Mouse (Mus musculus): ENCODE results near the gene Meis1. TPM values are rescaled to one million over a fixed set of nuclear protein-coding genes. Genes with fewer than 3 reads are reported as not detected.

Gene Meis1
- polyA plus RNA-seq, 1 experiment from 2014 or later, result 69.8 TPM

DNA sequence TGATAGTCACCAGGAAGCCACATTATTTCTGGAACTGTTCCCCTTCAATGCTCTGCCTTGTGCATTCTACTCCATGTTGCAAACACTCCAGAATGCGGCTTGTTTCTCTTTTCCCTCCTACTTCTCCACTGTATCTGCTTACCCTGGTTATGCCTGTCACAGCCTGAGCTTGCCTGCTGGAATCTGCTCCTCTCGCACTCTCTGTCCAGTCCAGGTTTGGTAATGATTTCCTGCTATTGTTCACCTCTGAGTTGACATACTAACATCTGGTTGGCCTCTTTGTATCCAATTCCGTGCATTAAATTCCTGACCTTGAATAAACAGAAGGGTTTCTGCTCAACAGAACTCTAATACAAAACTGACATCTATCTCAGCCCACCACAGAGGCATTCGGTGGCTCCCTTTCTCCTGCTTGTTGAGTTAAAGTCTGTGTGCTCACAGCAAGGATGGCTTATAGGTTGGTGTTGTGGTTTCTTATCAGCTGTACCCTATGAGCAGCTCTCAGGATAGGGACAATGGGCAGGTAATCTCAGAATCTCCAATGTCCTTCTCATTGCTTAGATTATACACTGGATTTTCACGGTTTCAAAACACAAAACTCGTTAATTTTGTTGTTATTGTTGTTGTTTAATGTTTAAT lies 152.5 kb downstream of the Meis1 start:
- no peaks in the 10 kb centered on the region for H3K4me1 ChIP-seq (ENCODE audit: control insufficient read depth, insufficient read depth, low read length)
- H3K27me3 ChIP-seq (ENCODE audit: control insufficient read depth, insufficient read depth, low read length), result peaks cover 13% of the 10 kb centered on the region; the same call in 1 of the 2 replicates
- H3K27ac ChIP-seq (replicated peaks; ENCODE audit: low read depth, low read length), result no peak overlapping the region
- ATAC-seq (ENCODE audit: insufficient number of reproducible peaks, low FRiP score, low TSS enrichment, low read depth) (no peak), DNase-seq (ENCODE audit: low spot score) (no peak)
- H3K4me3 ChIP-seq (ENCODE audit: low read depth, low read length), result no peak overlapping the region
- no peak overlapping the region for H3K4me2 ChIP-seq (ENCODE audit: low read depth, severe bottlenecking)
- 52% methylated on average over 6 of the region's 6 CpGs for WGBS
- H3K9ac ChIP-seq (ENCODE audit: low read length), result no peak overlapping the region
- no peaks in the 10 kb centered on the region for H3K9me3 ChIP-seq (ENCODE audit: control insufficient read depth, low read length)
- H3K36me3 ChIP-seq (ENCODE audit: control insufficient read depth, insufficient read depth, low read length), result no peaks in the 10 kb centered on the region

DNA sequence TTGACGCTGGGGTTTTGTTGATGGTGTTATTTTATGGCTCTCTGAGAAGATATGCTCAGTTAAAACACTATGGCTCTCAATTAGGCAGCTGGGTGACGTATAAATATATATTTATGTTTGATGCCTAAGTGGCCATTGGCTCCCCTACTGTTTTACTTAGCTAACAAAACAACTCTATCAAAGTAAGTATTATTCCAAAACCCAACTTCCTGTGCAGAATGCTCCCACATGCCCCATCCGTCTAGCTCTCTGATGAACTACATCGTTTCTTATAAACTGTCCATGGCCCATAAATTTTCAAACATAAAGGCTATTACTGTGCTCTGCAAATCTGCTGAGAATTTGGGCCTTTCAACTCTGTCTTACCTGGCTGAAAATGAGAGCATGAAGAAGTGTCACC lies 168.0 kb downstream of the Meis1 start:
- H3K4me2 ChIP-seq (ENCODE audit: low read depth, severe bottlenecking), result no peak overlapping the region
- no peaks in the 10 kb centered on the region for H3K4me1 ChIP-seq (ENCODE audit: control insufficient read depth, insufficient read depth, low read length)
- H3K27me3 ChIP-seq (ENCODE audit: control insufficient read depth, insufficient read depth, low read length), result no peaks in the 10 kb centered on the region
- no peak for DNase-seq (ENCODE audit: low spot score)
- no peak overlapping the region for H3K27ac ChIP-seq (replicated peaks; ENCODE audit: low read depth, low read length)
- no peak for ATAC-seq (ENCODE audit: insufficient number of reproducible peaks, low FRiP score, low TSS enrichment, low read depth)
- 43% methylated on average over 4 of the region's 4 CpGs for WGBS
- H3K9me3 ChIP-seq (ENCODE audit: control insufficient read depth, low read length), result no peaks in the 10 kb centered on the region
- H3K9ac ChIP-seq (ENCODE audit: low read length), result no peak overlapping the region
- H3K4me3 ChIP-seq (ENCODE audit: low read depth, low read length), result no peak overlapping the region
- no peaks in the 10 kb centered on the region for H3K36me3 ChIP-seq (ENCODE audit: control insufficient read depth, insufficient read depth, low read length)

DNA sequence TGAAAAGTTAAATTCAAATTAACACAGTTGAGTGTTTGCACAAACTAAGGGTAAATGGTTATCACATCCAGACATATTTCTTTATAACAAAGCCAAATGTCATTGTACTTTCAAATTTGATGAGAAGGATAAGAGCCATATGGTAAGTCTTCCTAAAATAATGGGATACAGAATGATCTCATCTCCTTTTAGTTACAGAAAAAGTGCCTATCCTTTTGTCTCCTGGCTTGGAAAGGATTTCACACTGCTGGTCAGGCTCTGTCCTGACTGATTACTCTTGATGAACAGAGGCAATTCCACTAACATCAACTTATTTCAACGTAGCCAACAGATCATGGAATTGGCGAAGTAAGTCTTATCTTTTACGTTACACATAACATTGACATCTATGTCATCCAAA lies 171.1 kb downstream of the Meis1 start:
- H3K27me3 ChIP-seq (ENCODE audit: control insufficient read depth, insufficient read depth, low read length), result no peaks in the 10 kb centered on the region
- no peak for ATAC-seq (ENCODE audit: insufficient number of reproducible peaks, low FRiP score, low TSS enrichment, low read depth)
- H3K4me1 ChIP-seq (ENCODE audit: control insufficient read depth, insufficient read depth, low read length), result no peaks in the 10 kb centered on the region

DNA sequence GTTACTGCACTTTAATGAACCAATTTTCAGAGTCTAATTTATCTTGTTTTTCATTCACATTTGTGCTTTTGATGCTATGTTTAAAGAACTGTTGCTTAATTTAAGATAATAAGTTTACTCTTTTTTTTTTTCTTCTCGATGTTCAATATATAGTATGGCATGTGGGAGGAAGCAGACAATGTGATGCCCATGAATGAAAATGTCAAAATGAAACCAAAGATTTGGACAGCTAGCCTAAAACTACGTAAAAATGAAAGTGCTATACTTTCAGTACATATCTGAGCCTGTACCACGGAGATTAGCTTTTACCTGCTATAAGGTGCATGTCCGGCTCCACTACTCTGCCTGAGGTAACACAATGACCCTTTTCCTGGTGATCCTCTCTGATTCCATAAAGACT lies 172.3 kb downstream of the Meis1 start:
- Histone ChIP-seq H3K27ac (replicated peaks; ENCODE audit: low read depth, low read length) (no peak overlapping the region), H3K4me1 (ENCODE audit: control insufficient read depth, insufficient read depth, low read length) (no peaks in the 10 kb centered on the region), H3K4me3 (ENCODE audit: low read depth, low read length) (no peak overlapping the region), H3K36me3 (ENCODE audit: control insufficient read depth, insufficient read depth, low read length) (no peaks in the 10 kb centered on the region), H3K9ac (ENCODE audit: low read length) (no peak overlapping the region), H3K9me3 (ENCODE audit: control insufficient read depth, low read length) (no peaks in the 10 kb centered on the region), H3K27me3 (ENCODE audit: control insufficient read depth, insufficient read depth, low read length) (no peaks in the 10 kb centered on the region), H3K4me2 (ENCODE audit: low read depth, severe bottlenecking) (no peak overlapping the region)
- ATAC-seq (ENCODE audit: insufficient number of reproducible peaks, low FRiP score, low TSS enrichment, low read depth), result no peak
- DNase-seq (ENCODE audit: low spot score), result no peak
- WGBS, result 87% methylated on average over 4 of the region's 4 CpGs

More for the DNA sequence above, 171.1 kb downstream of the Meis1 start:
- H3K4me3 ChIP-seq (ENCODE audit: low read depth, low read length), result no peak overlapping the region
- 95% methylated on average over 3 of the region's 3 CpGs for WGBS
- H3K27ac ChIP-seq (replicated peaks; ENCODE audit: low read depth, low read length), result no peak overlapping the region
- H3K4me2 ChIP-seq (ENCODE audit: low read depth, severe bottlenecking), result no peak overlapping the region
- no peaks in the 10 kb centered on the region for H3K36me3 ChIP-seq (ENCODE audit: control insufficient read depth, insufficient read depth, low read length)
- no peak overlapping the region for H3K9ac ChIP-seq (ENCODE audit: low read length)
- DNase-seq (ENCODE audit: low spot score), result no peak
- H3K9me3 ChIP-seq (ENCODE audit: control insufficient read depth, low read length), result no peaks in the 10 kb centered on the region

DNA sequence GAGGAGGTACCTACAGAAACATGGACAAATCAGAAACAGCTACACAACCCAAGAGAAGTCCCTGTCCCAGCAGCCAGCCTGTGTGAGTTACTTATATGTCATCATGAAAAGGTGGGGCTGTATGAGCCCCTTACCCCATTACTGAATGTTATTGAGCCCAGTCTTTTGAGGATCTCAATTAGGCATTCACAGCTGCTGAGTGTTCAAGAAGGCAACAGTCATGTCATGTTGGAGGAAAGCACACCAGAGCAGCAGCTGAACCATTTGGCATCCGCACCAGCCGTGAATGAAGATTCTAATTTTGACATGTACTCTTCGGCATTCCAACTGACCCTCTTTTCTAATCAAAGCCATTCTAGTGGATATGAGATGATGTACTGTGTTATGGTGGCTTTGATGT lies 172.9 kb downstream of the Meis1 start:
- H3K4me1 ChIP-seq (ENCODE audit: control insufficient read depth, insufficient read depth, low read length), result no peaks in the 10 kb centered on the region
- no peak for ATAC-seq (ENCODE audit: insufficient number of reproducible peaks, low FRiP score, low TSS enrichment, low read depth)
- H3K4me2 ChIP-seq (ENCODE audit: low read depth, severe bottlenecking), result no peak overlapping the region
- no peak overlapping the region for H3K9ac ChIP-seq (ENCODE audit: low read length)
- 86% methylated on average over 3 of the region's 3 CpGs for WGBS
- H3K27ac ChIP-seq (replicated peaks; ENCODE audit: low read depth, low read length), result no peak overlapping the region
- no peaks in the 10 kb centered on the region for H3K36me3 ChIP-seq (ENCODE audit: control insufficient read depth, insufficient read depth, low read length)
- DNase-seq (ENCODE audit: low spot score), result no peak
- no peaks in the 10 kb centered on the region for H3K9me3 ChIP-seq (ENCODE audit: control insufficient read depth, low read length)
- no peaks in the 10 kb centered on the region for H3K27me3 ChIP-seq (ENCODE audit: control insufficient read depth, insufficient read depth, low read length)
- H3K4me3 ChIP-seq (ENCODE audit: low read depth, low read length), result no peak overlapping the region

DNA sequence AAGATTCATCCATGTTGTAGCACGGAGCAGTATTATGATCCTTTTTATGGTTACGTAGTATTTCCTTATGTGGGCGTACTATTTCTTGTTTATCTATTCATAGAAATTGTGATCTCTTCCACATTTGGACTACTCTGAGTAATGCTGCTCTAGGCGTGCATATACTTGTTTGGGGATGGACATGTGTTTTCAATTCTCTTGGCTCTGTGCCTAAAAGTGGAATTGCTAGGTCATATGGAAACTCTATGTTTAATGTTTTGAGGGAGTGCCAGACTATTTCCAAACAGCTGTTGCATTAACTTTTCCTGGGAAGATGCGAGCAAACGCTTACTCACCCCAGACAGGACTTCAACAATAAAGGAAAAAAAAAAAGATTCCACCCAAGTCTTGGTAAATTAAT lies 173.3 kb downstream of the Meis1 start:
- Histone ChIP-seq H3K4me1 (ENCODE audit: control insufficient read depth, insufficient read depth, low read length) (no peaks in the 10 kb centered on the region), H3K27ac (replicated peaks; ENCODE audit: low read depth, low read length) (no peak overlapping the region), H3K9me3 (ENCODE audit: control insufficient read depth, low read length) (no peaks in the 10 kb centered on the region), H3K36me3 (ENCODE audit: control insufficient read depth, insufficient read depth, low read length) (no peaks in the 10 kb centered on the region), H3K9ac (ENCODE audit: low read length) (no peak overlapping the region), H3K4me3 (ENCODE audit: low read depth, low read length) (no peak overlapping the region), H3K4me2 (ENCODE audit: low read depth, severe bottlenecking) (no peak overlapping the region), H3K27me3 (ENCODE audit: control insufficient read depth, insufficient read depth, low read length) (no peaks in the 10 kb centered on the region)
- ATAC-seq (ENCODE audit: insufficient number of reproducible peaks, low FRiP score, low TSS enrichment, low read depth) (no peak), DNase-seq (ENCODE audit: low spot score) (no peak)
- 64% methylated on average over 6 of the region's 6 CpGs for WGBS

DNA sequence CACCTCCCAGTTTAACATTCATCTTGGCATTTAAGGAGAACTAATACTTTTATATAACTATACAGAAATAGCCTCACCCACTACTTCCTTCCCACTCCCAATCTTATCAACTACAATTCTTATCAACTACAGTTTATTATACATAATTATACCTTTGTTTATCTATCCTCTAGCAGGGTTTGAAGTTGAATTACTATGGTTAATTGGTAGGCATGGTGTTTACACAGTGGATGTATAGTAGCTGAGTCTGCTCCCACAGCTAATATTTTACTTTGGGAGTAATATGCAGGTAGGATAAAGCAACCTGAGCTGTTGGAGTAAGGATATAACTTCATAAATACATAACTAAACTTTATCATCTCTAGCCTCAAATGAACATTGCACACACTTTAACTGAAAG lies 188.7 kb downstream of the Meis1 start:
- no peak overlapping the region for H3K27ac ChIP-seq (replicated peaks; ENCODE audit: low read depth, low read length)
- no peak for ATAC-seq (ENCODE audit: insufficient number of reproducible peaks, low FRiP score, low TSS enrichment, low read depth)
- H3K4me2 ChIP-seq (ENCODE audit: low read depth, severe bottlenecking), result no peak overlapping the region
- no peak for DNase-seq (ENCODE audit: low spot score)
- H3K36me3 ChIP-seq (ENCODE audit: control insufficient read depth, insufficient read depth, low read length), result no peaks in the 10 kb centered on the region
- no peak overlapping the region for H3K9ac ChIP-seq (ENCODE audit: low read length)
- H3K9me3 ChIP-seq (ENCODE audit: control insufficient read depth, low read length), result no peaks in the 10 kb centered on the region
- H3K27me3 ChIP-seq (ENCODE audit: control insufficient read depth, insufficient read depth, low read length), result no peaks in the 10 kb centered on the region
- no peaks in the 10 kb centered on the region for H3K4me1 ChIP-seq (ENCODE audit: control insufficient read depth, insufficient read depth, low read length)
- no peak overlapping the region for H3K4me3 ChIP-seq (ENCODE audit: low read depth, low read length)
